Mouse (Mus musculus) lung, adult 18-20 months (tissue): Measurements from ENCODE around the gene Bcr.

Experiments
- DNase-seq, 2 experiments: peaks; one replicate each; pipeline ENCODE4 v3.0.0; 2022; ENCODE audit warnings: mixed read lengths in 2 of 2

Gene Bcr

GRCm38 (mm10) chr10:75134861-75135517, 74.6 kb downstream of the Bcr start:
- DNase-seq = no peak

- no peak for DNase-seq
Measured at GRCm38 (mm10) chr10:75135518-75136162, 75.2 kb downstream of the Bcr start.

- DNase-seq = peak; percentile 55 to 64
Measured at GRCm38 (mm10) chr10:75137148-75137547, 76.8 kb downstream of the Bcr start.

- DNase-seq = no peak
Measured at GRCm38 (mm10) chr10:75145221-75145620, 84.8 kb downstream of the Bcr start.

- DNase-seq = peak; percentile 50 to 60
Measured at GRCm38 (mm10) chr10:75146001-75146400, 85.6 kb downstream of the Bcr start.

- DNase-seq = no peak
Measured at GRCm38 (mm10) chr10:75146619-75147018, 86.2 kb downstream of the Bcr start.

- DNase-seq = peak in 1 of 2 experiments; percentile 24
Measured at GRCm38 (mm10) chr10:75148295-75148694, 87.9 kb downstream of the Bcr start.

- DNase-seq = no peak
Measured at GRCm38 (mm10) chr10:75150361-75150760, 90.0 kb downstream of the Bcr start.

- peak; percentile 82 to 90 for DNase-seq
Measured at GRCm38 (mm10) chr10:75151311-75151710, 90.9 kb downstream of the Bcr start.

- DNase-seq = no peak
Measured at GRCm38 (mm10) chr10:75156835-75157234, 96.4 kb downstream of the Bcr start.

- DNase-seq = no peak
Measured at GRCm38 (mm10) chr10:75157713-75158112, 97.3 kb downstream of the Bcr start.

- DNase-seq = no peak
Measured at GRCm38 (mm10) chr10:75158356-75158755, 98.0 kb downstream of the Bcr start.

- no peak for DNase-seq
Measured at GRCm38 (mm10) chr10:75160171-75160900, 99.9 kb downstream of the Bcr start.

GRCm38 (mm10) chr10:75165825-75166481, 105.6 kb downstream of the Bcr start:
- peak; percentile 81 to 86 for DNase-seq

GRCm38 (mm10) chr10:75166601-75167000, 106.2 kb downstream of the Bcr start:
- DNase-seq = no peak

GRCm38 (mm10) chr10:75170207-75170850, 109.9 kb downstream of the Bcr start:
- DNase-seq = peak; percentile 73 to 83

- DNase-seq = no peak
Measured at GRCm38 (mm10) chr10:75173056-75173455, 112.7 kb downstream of the Bcr start.

- peak; percentile 44 to 61 for DNase-seq
Measured at GRCm38 (mm10) chr10:75173712-75174111, 113.3 kb downstream of the Bcr start.

GRCm38 (mm10) chr10:75176494-75176893, 116.1 kb downstream of the Bcr start:
- peak; percentile 55 to 77 for DNase-seq

- no peak for DNase-seq
Measured at GRCm38 (mm10) chr10:75178911-75179310, 118.5 kb downstream of the Bcr start.

GRCm38 (mm10) chr10:75182151-75182774, 121.9 kb downstream of the Bcr start:
- peak; percentile 75 to 79 for DNase-seq

- no peak for DNase-seq
Measured at GRCm38 (mm10) chr10:75184826-75185225, 124.4 kb downstream of the Bcr start.
